Mouse (Mus musculus): ENCODE measurements around the gene Klk5. TPM values are rescaled to one million over a fixed set of nuclear protein-coding genes. Genes with fewer than 3 reads are reported as not detected.
A peak's percentile ranks its signal among the peaks of the same experiment; 100 is the strongest.

Klk5 gene
- total and polyA plus RNA-seq, 2 experiments from 2014 or later: not detected

DNA sequence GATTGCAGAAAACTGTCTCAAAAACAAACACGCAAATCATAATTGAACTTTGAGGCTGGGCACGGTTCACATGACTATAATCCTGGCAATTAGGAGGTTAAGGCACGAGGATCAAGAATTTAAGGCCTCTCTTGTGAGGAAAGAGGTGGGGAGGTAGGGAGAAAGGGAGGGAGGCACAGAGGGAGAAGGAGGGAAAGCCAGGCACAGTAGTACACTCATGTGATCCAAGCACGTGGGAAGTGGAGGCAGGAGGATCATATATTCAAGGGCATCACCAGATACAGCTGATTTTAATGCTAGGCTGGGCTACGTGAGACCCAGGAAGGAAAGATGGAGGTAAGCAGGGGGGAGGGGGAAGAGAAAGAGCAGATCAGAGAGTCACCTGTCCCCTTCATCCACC, 49.6 kb downstream of the Klk5 start:
- ATAC-seq (no peak), DNase-seq (no peak)
- Histone ChIP-seq H3K27ac (ENCODE audit: low read depth, low read length) (no peak overlapping the region), H3K9me3 (ENCODE audit: low read length) (no peaks in the 10 kb centered on the region), H3K27me3 (ENCODE audit: insufficient read depth, low read length) (no peaks in the 10 kb centered on the region), H3K9ac (no peak overlapping the region), H3K4me3 (ENCODE audit: low read depth, low read length) (no peak overlapping the region), H3K4me1 (ENCODE audit: insufficient read depth) (no peaks in the 10 kb centered on the region), H3K4me2 (ENCODE audit: low read depth) (no peak overlapping the region), H3K36me3 (ENCODE audit: insufficient read depth) (no peaks in the 10 kb centered on the region)
- WGBS: 61% methylated on average over 5 of the region's 5 CpGs
- no peak for TF ChIP-seq CTCF (IDR thresholded peaks at IDR 0.05; ENCODE audit: low read depth)

DNA sequence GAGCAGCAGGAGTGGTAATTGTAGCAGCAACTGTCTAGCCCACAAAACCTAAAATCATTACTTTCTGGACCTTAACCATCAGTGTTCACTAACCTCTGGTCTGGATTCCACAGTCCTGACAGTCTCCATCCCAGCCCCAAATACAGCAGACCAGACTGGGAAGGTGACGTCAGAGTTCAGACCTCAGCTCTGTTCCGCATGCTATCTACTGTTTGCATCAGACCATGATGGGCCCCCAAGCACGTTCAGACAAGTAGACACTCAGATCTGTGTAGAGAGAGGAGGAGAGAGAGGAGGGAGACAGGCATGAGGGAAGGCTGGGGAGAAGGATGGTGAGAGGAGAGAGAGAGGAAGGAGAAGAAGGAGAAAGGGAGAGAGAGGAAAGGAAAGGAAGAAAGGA, 50.0 kb downstream of the Klk5 start:
- no peak overlapping the region for H3K27ac ChIP-seq (ENCODE audit: low read depth, low read length)
- DNase-seq (no peak), ATAC-seq (no peak)
- no peaks in the 10 kb centered on the region for H3K27me3 ChIP-seq (ENCODE audit: insufficient read depth, low read length)
- no peaks in the 10 kb centered on the region for H3K4me1 ChIP-seq (ENCODE audit: insufficient read depth)
- no peaks in the 10 kb centered on the region for H3K36me3 ChIP-seq (ENCODE audit: insufficient read depth)
- no peaks in the 10 kb centered on the region for H3K9me3 ChIP-seq (ENCODE audit: low read length)
- no peak overlapping the region for H3K4me2 ChIP-seq (ENCODE audit: low read depth)
- no peak for TF ChIP-seq CTCF (IDR thresholded peaks at IDR 0.05; ENCODE audit: low read depth)
- 71% methylated on average over 3 of the region's 3 CpGs for WGBS
- no peak overlapping the region for H3K9ac ChIP-seq
- H3K4me3 ChIP-seq (ENCODE audit: low read depth, low read length): no peak overlapping the region

DNA sequence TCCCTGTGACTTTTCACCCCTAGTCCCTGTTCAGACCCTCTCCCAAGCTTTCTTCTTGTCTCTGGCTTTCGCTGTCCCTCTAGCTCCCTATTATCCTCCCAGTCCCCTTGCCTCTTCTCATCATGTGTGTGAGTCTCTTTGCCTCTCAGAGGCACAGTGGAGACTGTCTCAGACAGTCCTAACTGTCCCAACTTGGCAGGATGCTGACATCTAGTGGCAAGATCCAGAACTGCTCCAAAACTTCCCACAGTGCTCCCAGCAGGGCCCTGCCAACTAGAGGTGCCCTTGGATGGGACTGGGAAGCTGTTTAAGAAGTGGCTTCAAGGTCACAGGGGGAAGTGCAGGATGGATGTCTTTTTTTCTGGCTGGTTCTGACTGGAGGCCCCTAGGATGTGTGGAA, 53.1 kb downstream of the Klk5 start:
- WGBS: 15% methylated on average over 1 of the region's 1 CpGs
- ATAC-seq: peak; percentile 99
- H3K36me3 ChIP-seq (ENCODE audit: insufficient read depth): no peaks in the 10 kb centered on the region

More for the DNA sequence above, 53.1 kb downstream of the Klk5 start:
- H3K27ac ChIP-seq (ENCODE audit: low read depth, low read length): no peak overlapping the region
- peak; percentile 93 for DNase-seq
- no peaks in the 10 kb centered on the region for H3K27me3 ChIP-seq (ENCODE audit: insufficient read depth, low read length)
- H3K9ac ChIP-seq: no peak overlapping the region
- H3K4me1 ChIP-seq (ENCODE audit: insufficient read depth): no peaks in the 10 kb centered on the region
- H3K9me3 ChIP-seq (ENCODE audit: low read length): no peaks in the 10 kb centered on the region
- H3K4me3 ChIP-seq (ENCODE audit: low read depth, low read length): no peak overlapping the region
- TF ChIP-seq CTCF (IDR thresholded peaks at IDR 0.05; ENCODE audit: low read depth): peak; percentile 97
- no peak overlapping the region for H3K4me2 ChIP-seq (ENCODE audit: low read depth)

Other genes starting within 250 kb of the Klk5 start
- 0.33 and 0.85 TPM in 2 replicates for gene Zfp819, start 234.8 kb upstream of the Klk5 start, total RNA-seq (2014; rRNA removed)
- 0.23 TPM in 2 replicates for gene Zfp819, start 234.8 kb upstream of the Klk5 start, polyA plus RNA-seq (2015; fragmentation: Nextera tagmentation; extraction: Ambion mirVana)
- gene Ceacam18, start 207.3 kb upstream of the Klk5 start, total RNA-seq (2014; rRNA removed): 0.15 TPM in 1 of 2 replicates, not detected in the other
- not detected in 2 replicates for gene Ceacam18, start 207.3 kb upstream of the Klk5 start, polyA plus RNA-seq (2015; fragmentation: Nextera tagmentation; extraction: Ambion mirVana)
- 1.2 TPM in 1 of 2 replicates, not detected in the other for gene Siglece, start 181.8 kb upstream of the Klk5 start, total RNA-seq (2014; rRNA removed)
- gene Siglece, start 181.8 kb upstream of the Klk5 start, polyA plus RNA-seq (2015; fragmentation: Nextera tagmentation; extraction: Ambion mirVana): 0.31 and 0.64 TPM in 2 replicates
- 36.9 and 40.3 TPM in 2 replicates for gene Ctu1, start 170.0 kb upstream of the Klk5 start, total RNA-seq (2014; rRNA removed)
- 22.5 and 22.9 TPM in 2 replicates for gene Ctu1, start 170.0 kb upstream of the Klk5 start, polyA plus RNA-seq (2015; fragmentation: Nextera tagmentation; extraction: Ambion mirVana)
- not detected in 2 replicates for gene Klk14, start 151.6 kb upstream of the Klk5 start, total RNA-seq (2014; rRNA removed)
- not detected in 2 replicates for gene Klk14, start 151.6 kb upstream of the Klk5 start, polyA plus RNA-seq (2015; fragmentation: Nextera tagmentation; extraction: Ambion mirVana)
- not detected in 2 replicates for gene Klk13, start 129.4 kb upstream of the Klk5 start, total RNA-seq (2014; rRNA removed)
- 0.11 TPM in 1 of 2 replicates, not detected in the other for gene Klk13, start 129.4 kb upstream of the Klk5 start, polyA plus RNA-seq (2015; fragmentation: Nextera tagmentation; extraction: Ambion mirVana)
- not detected in 2 replicates for gene Klk12, start 73.1 kb upstream of the Klk5 start, total RNA-seq (2014; rRNA removed)
- gene Klk12, start 73.1 kb upstream of the Klk5 start, polyA plus RNA-seq (2015; fragmentation: Nextera tagmentation; extraction: Ambion mirVana): not detected in 2 replicates
- not detected in 2 replicates for gene Klk11, start 67.4 kb upstream of the Klk5 start, total RNA-seq (2014; rRNA removed)
- 0.15 TPM in 1 of 2 replicates, not detected in the other for gene Klk11, start 67.4 kb upstream of the Klk5 start, polyA plus RNA-seq (2015; fragmentation: Nextera tagmentation; extraction: Ambion mirVana)
- 0.23 TPM in 1 of 2 replicates, not detected in the other for gene Klk10, start 60.9 kb upstream of the Klk5 start, total RNA-seq (2014; rRNA removed)
- 0.18 and 0.30 TPM in 2 replicates for gene Klk10, start 60.9 kb upstream of the Klk5 start, polyA plus RNA-seq (2015; fragmentation: Nextera tagmentation; extraction: Ambion mirVana)
- gene Klk9, start 50.1 kb upstream of the Klk5 start, total RNA-seq (2014; rRNA removed): not detected in 2 replicates
- gene Klk9, start 50.1 kb upstream of the Klk5 start, polyA plus RNA-seq (2015; fragmentation: Nextera tagmentation; extraction: Ambion mirVana): not detected in 2 replicates
- gene Klk8, start 44.4 kb upstream of the Klk5 start, total RNA-seq (2014; rRNA removed): 8.4 and 13.4 TPM in 2 replicates
- gene Klk8, start 44.4 kb upstream of the Klk5 start, polyA plus RNA-seq (2015; fragmentation: Nextera tagmentation; extraction: Ambion mirVana): 10.4 TPM in 2 replicates
- not detected in 2 replicates for gene Klk7, start 30.7 kb upstream of the Klk5 start, total RNA-seq (2014; rRNA removed)
- 0.08 and 0.18 TPM in 2 replicates for gene Klk7, start 30.7 kb upstream of the Klk5 start, polyA plus RNA-seq (2015; fragmentation: Nextera tagmentation; extraction: Ambion mirVana)
- not detected in 2 replicates for gene Klk6, start 17.5 kb upstream of the Klk5 start, total RNA-seq (2014; rRNA removed)
- gene Klk6, start 17.5 kb upstream of the Klk5 start, polyA plus RNA-seq (2015; fragmentation: Nextera tagmentation; extraction: Ambion mirVana): not detected in 2 replicates
- 0.71 TPM in 1 of 2 replicates, not detected in the other for gene Klk4, start 39.2 kb downstream of the Klk5 start, total RNA-seq (2014; rRNA removed)
- gene Klk4, start 39.2 kb downstream of the Klk5 start, polyA plus RNA-seq (2015; fragmentation: Nextera tagmentation; extraction: Ambion mirVana): 1.1 and 1.3 TPM in 2 replicates
- not detected in 2 replicates for gene Klk15, start 91.8 kb downstream of the Klk5 start, total RNA-seq (2014; rRNA removed)
- gene Klk15, start 91.8 kb downstream of the Klk5 start, polyA plus RNA-seq (2015; fragmentation: Nextera tagmentation; extraction: Ambion mirVana): not detected in 2 replicates
- not detected in 2 replicates for gene Klk1b8, start 108.7 kb downstream of the Klk5 start, total RNA-seq (2014; rRNA removed)
- not detected in 2 replicates for gene Klk1b8, start 108.7 kb downstream of the Klk5 start, polyA plus RNA-seq (2015; fragmentation: Nextera tagmentation; extraction: Ambion mirVana)
- gene Klk1b1, start 124.8 kb downstream of the Klk5 start, total RNA-seq (2014; rRNA removed): not detected in 2 replicates
- gene Klk1b1, start 124.8 kb downstream of the Klk5 start, polyA plus RNA-seq (2015; fragmentation: Nextera tagmentation; extraction: Ambion mirVana): not detected in 2 replicates
- gene Klk1b9, start 134.1 kb downstream of the Klk5 start, total RNA-seq (2014; rRNA removed): not detected in 2 replicates
- not detected in 2 replicates for gene Klk1b9, start 134.1 kb downstream of the Klk5 start, polyA plus RNA-seq (2015; fragmentation: Nextera tagmentation; extraction: Ambion mirVana)
- gene Klk1b11, start 153.9 kb downstream of the Klk5 start, total RNA-seq (2014; rRNA removed): not detected in 2 replicates
- not detected in 2 replicates for gene Klk1b11, start 153.9 kb downstream of the Klk5 start, polyA plus RNA-seq (2015; fragmentation: Nextera tagmentation; extraction: Ambion mirVana)
- gene Klk1b26, start 170.2 kb downstream of the Klk5 start, total RNA-seq (2014; rRNA removed): not detected in 2 replicates
- not detected in 2 replicates for gene Klk1b26, start 170.2 kb downstream of the Klk5 start, polyA plus RNA-seq (2015; fragmentation: Nextera tagmentation; extraction: Ambion mirVana)
- not detected in 2 replicates for gene Klk1b27, start 210.3 kb downstream of the Klk5 start, total RNA-seq (2014; rRNA removed)
- gene Klk1b27, start 210.3 kb downstream of the Klk5 start, polyA plus RNA-seq (2015; fragmentation: Nextera tagmentation; extraction: Ambion mirVana): not detected in 2 replicates